Mouse (Mus musculus) hindbrain, embryonic 15.5 days (tissue): ENCODE data around the gene Bend3. TPM values are rescaled to one million over a fixed set of nuclear protein-coding genes. Genes with fewer than 3 reads are reported as not detected.

Experiments used
- ATAC-seq: fragments of 200-750 bp; cut with Nextera tagmentation; 2 replicates; pipeline ENCODE4 v1.8.0; 2017; ENCODE audit warnings: low read depth, moderate number of reproducible peaks, moderate TSS enrichment; ENCODE audit not compliant: low FRiP score
- H3K27ac ChIP-seq: fragments of 300-500 bp; sonication (generic); replicated peaks from 2 replicates; pipeline ENCODE4 v1.5.1; 2015; ENCODE audit warnings: mild to moderate bottlenecking, inconsistent platforms
- H3K27me3 ChIP-seq: fragments of 300-500 bp; sonication (generic); 2 replicates; pipeline ENCODE4 v1.6.1; 2015; ENCODE audit warnings: control low read depth, inconsistent platforms
- H3K36me3 ChIP-seq: fragments of 300-500 bp; sonication (generic); 2 replicates; pipeline ENCODE4 v1.6.1; 2015; ENCODE audit warnings: control low read depth, inconsistent platforms
- H3K4me1 ChIP-seq: fragments of 300-500 bp; sonication (generic); replicated peaks from 2 replicates; pipeline ENCODE4 v1.6.1; 2015; ENCODE audit warnings: control low read depth, inconsistent platforms
- H3K4me2 ChIP-seq: fragments of 300-500 bp; sonication (generic); 2 replicates; pipeline ENCODE4 v1.6.1; 2015; ENCODE audit warnings: moderate library complexity, mild to moderate bottlenecking, inconsistent platforms
- H3K4me3 ChIP-seq: fragments of 300-500 bp; sonication (generic); 2 replicates; pipeline ENCODE4 v1.5.1; 2015; ENCODE audit warnings: mild to moderate bottlenecking, inconsistent platforms
- H3K9ac ChIP-seq: fragments of 300-500 bp; sonication (generic); 2 replicates; pipeline ENCODE4 v1.6.1; 2015; ENCODE audit warnings: inconsistent platforms
- H3K9me3 ChIP-seq: fragments of 300-500 bp; sonication (generic); 2 replicates; pipeline ENCODE4 v1.6.1; 2016; ENCODE audit warnings: control low read depth, inconsistent platforms
- WGBS: fragments of 180-500 bp; shearing (Covaris S2); methylation state at CpG from one replicate; pipeline ENCODE4 v1.1.7; 2015; 5-methylcytosine and 5-hydroxymethylcytosine counted together
- polyA plus RNA-seq: library from polyadenylated mRNA; unstranded; fragments of >200 nt; fragmentation: Nextera tagmentation; extraction: Ambion mirVana; gene quantifications from 2 replicates; pipeline ENCODE4 v1.2.1, GENCODE M21; 2015

Bend3 gene
- polyA plus RNA-seq, 1 experiment from 2014 or later = 4.3 TPM

DNA sequence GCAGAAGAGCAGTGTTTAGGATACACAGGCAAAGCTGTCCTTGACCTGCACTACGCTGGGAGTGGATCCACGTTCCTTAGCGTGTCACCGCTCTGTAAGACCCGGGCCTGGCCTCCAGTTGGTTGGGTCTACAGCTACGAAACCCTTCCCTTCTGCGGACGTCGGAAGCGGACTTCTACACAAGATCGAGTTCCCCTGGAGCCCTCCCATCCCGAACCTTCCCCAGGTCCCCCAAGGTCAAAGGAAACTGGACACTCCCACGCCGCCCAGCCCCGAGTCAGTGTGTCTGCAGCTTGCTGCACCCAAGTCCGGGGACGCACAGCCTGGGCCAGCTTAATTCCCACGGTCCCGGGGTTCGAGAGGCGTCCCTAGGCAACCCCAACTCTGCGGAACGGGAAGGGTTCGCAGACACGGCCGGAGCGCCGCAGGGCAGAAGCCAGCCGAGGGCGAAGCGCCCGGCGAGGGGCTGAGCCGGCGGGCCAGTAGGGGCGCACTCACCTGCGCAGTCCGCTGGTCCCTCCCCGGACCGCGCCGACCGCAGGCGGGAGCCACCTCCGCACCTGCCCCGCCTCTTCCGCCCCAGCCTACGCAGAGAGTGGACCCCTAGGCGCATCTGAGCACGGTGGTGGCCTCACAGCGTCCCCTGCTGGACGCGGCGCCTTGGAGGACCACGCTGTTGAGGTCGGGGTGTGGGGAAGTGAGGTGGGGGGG is 62.0 kb downstream of the Bend3 start, which contains the start of gene 1700021F05Rik:
1700021F05Rik (minus strand) TSS at position 553 of the 711 bp plus-strand sequence.
- Histone ChIP-seq H3K27me3 (no peaks in the 10 kb centered on the region), H3K9ac (peak within 1 kb of the TSS; percentile 90), H3K9me3 (no peaks in the 10 kb centered on the region), H3K4me1 (peaks cover 15% of the 10 kb centered on the region), H3K27ac (peak within 1 kb of the TSS; percentile 81), H3K36me3 (no peaks in the 10 kb centered on the region), H3K4me2 (peak within 1 kb of the TSS; percentile 67), H3K4me3 (peak within 1 kb of the TSS; percentile 86)
- peak; percentile 99 for ATAC-seq
- under 1% methylated on average over 51 of the region's 56 CpGs for WGBS

DNA sequence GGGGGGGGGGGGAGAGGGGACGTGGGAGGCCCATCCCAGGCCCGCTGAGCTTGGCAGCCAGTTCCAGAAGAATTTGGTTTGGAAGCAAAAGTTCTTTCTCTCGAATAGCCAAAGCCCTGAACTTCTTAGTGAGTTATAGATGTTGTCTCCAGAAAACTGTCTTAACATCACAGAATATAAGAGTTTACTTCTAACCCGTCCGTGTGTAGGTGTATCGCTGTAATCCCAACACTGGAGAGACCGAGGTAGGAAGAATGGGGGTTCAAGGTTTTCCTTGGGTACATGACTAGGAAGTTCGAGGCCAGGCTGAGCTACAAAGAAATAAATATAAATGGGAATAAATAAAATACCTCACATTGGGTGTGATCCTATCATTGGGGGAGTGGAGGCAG is 62.5 kb downstream of the Bend3 start:
- H3K27ac ChIP-seq = no peak overlapping the region
- no peaks in the 10 kb centered on the region for H3K27me3 ChIP-seq
- peak; percentile 51 for ATAC-seq
- H3K9ac ChIP-seq = no peak overlapping the region
- H3K4me3 ChIP-seq = peak overlapping the region; percentile 86
- H3K36me3 ChIP-seq = no peaks in the 10 kb centered on the region
- H3K9me3 ChIP-seq = no peaks in the 10 kb centered on the region
- peak overlapping the region; percentile 67 for H3K4me2 ChIP-seq
- peaks cover 15% of the 10 kb centered on the region for H3K4me1 ChIP-seq
- WGBS = 52% methylated on average over 7 of the region's 8 CpGs

DNA sequence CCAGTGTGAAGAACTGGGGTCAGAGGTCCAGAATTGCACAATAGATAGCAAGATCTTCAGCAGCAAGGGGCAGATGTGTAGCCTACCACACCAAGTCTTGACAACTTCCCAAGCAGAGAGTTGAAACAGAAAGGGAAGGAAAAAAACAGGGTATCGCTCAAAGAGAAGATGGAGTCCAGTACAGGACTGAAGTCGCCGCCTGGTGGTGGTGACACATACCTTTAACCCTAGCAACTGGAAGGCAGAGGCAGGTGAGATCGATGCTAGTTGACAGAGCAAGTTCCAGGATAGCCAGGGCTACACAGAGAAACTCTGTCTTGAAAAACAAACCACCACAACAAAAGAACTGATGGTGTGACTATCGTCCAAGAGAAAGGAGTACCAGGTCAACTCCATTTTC is 70.8 kb downstream of the Bend3 start:
- Histone ChIP-seq H3K4me3 (no peak overlapping the region), H3K9ac (no peak overlapping the region), H3K9me3 (no peaks in the 10 kb centered on the region), H3K27me3 (no peaks in the 10 kb centered on the region), H3K36me3 (no peaks in the 10 kb centered on the region), H3K4me1 (peaks cover 10% of the 10 kb centered on the region), H3K27ac (no peak overlapping the region), H3K4me2 (no peak overlapping the region)
- no peak for ATAC-seq
- 63% methylated on average over 5 of the region's 5 CpGs for WGBS

DNA sequence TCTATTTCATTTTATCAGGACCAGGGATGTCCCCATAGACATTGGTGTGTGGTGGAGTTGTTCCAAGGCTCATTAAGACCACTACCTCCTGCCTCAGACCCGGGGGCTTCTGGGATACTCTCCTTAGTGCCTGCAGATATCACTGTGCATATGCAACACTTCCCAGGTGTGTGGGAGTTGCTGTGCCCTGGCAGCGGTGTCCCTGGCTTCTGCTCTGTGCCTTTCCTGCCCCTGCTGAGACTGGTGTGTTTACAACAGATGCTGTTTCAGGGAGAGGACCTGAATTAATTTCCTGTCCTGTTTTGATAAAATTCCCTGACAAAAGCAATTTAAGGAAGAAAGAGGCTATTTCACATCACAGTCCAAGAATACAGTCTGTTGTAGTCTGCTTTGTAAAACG is 72.3 kb downstream of the Bend3 start:
- no peak; the same call in 1 of the 2 replicates for ATAC-seq
- Histone ChIP-seq H3K27ac (peak overlapping the region; percentile 64), H3K9ac (no peak overlapping the region), H3K36me3 (no peaks in the 10 kb centered on the region), H3K4me1 (peaks cover 10% of the 10 kb centered on the region), H3K27me3 (no peaks in the 10 kb centered on the region), H3K4me2 (no peak overlapping the region), H3K4me3 (no peak overlapping the region), H3K9me3 (no peaks in the 10 kb centered on the region)
- WGBS = 22% methylated on average over 3 of the region's 3 CpGs

DNA sequence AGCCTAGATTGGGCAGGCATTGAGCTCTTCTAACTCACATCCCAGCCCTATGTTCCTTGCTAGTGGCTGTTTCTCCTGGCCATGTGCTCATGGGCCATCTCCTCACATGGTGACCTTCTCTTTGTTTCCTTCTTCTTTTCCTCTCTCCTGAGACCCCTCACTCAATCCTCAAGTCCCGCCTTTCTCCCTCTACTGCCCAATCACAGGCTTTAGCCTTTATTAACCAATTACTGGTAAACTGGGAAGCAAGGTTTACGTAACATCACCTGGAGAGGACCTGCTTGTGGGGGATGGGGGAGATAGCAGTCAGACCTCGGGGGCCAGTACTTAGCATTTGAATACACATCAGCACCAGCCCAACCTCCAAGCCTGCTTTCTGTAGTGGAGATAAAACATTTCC is 72.8 kb downstream of the Bend3 start:
- Histone ChIP-seq H3K27ac (peak overlapping the region; percentile 64), H3K36me3 (no peaks in the 10 kb centered on the region), H3K4me1 (peaks cover 10% of the 10 kb centered on the region), H3K27me3 (no peaks in the 10 kb centered on the region), H3K4me3 (no peak overlapping the region), H3K4me2 (no peak overlapping the region), H3K9me3 (no peaks in the 10 kb centered on the region), H3K9ac (no peak overlapping the region)
- 27% methylated on average over 3 of the region's 3 CpGs for WGBS
- ATAC-seq = peak; percentile 69

DNA sequence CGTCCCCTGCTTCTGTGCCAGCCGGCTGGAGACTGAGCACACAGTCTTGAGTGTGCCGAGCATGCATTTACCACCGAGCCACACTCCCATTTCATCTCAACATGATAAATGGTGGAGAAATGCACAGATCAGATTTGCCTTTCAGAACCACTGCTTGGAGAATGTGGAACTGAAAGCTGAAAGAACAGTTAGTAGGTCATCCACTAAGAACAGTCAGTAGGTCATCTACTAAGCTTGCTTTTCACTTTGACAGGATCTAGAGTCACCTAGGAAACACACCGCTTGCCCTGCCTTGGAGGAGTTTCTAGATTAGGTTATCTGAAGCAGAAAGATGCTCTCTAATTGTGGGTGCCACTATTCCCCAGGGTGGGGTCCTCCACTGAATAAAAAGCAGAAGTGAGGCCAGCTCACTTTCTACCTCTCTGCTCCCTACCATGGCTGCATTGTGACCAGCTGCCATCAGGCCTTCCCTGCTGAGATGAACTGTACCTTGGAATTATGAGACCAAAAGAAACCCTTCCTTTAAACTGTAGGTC is 79.1 kb downstream of the Bend3 start:
- no peak overlapping the region for H3K4me3 ChIP-seq
- H3K9ac ChIP-seq = no peak overlapping the region
- WGBS = 89% methylated on average over 5 of the region's 5 CpGs
- no peaks in the 10 kb centered on the region for H3K4me1 ChIP-seq
- no peaks in the 10 kb centered on the region for H3K27me3 ChIP-seq
- H3K36me3 ChIP-seq = no peaks in the 10 kb centered on the region
- no peak overlapping the region for H3K27ac ChIP-seq
- no peak overlapping the region for H3K4me2 ChIP-seq
- ATAC-seq = no peak
- H3K9me3 ChIP-seq = no peaks in the 10 kb centered on the region

DNA sequence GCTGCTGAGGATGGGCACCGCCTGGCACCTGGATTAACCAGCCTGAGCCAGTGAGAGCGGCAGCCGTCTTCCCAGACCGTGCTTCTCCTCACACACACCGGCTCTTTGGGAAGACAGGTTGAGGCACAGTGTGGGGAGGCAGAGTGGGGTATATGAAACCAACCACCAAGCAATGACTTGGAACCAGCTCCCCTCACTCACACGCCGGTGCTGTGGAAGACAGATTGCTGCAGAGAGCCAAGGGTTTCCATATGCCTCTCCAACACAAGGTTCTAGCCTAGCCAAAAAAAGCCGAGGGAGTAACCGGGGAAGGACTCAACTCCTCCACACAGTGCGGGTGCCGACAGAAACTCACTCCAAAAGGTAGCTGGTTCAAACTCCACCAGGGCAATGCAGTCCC is 80.7 kb downstream of the Bend3 start:
- Histone ChIP-seq H3K27ac (no peak overlapping the region), H3K9me3 (no peaks in the 10 kb centered on the region), H3K4me2 (no peak overlapping the region), H3K36me3 (no peaks in the 10 kb centered on the region), H3K27me3 (no peaks in the 10 kb centered on the region), H3K4me3 (no peak overlapping the region), H3K4me1 (no peaks in the 10 kb centered on the region), H3K9ac (no peak overlapping the region)
- 83% methylated on average over 11 of the region's 11 CpGs for WGBS
- ATAC-seq = no peak

DNA sequence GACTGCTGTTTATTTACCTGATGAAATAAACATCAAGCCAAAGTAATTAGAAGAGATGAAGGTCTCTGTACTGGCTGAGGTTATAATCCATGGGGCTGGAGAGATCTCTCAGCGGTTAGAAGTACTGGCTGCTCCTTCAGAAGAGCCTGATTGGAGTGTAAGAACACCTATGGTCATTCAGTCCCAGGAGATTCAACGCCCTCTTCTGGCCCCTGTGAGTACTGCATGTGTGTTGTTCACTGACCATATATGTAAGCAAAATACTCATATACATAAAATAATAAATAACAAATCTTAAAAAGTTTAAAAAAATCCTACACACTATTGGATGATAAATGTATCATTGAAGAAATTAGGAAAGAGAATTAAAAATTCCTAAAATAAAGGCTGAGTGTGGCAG is 82.1 kb downstream of the Bend3 start:
- no peaks in the 10 kb centered on the region for H3K4me1 ChIP-seq
- H3K4me2 ChIP-seq = no peak overlapping the region
- no peak overlapping the region for H3K27ac ChIP-seq
- no peaks in the 10 kb centered on the region for H3K27me3 ChIP-seq
- no peaks in the 10 kb centered on the region for H3K9me3 ChIP-seq
- H3K9ac ChIP-seq = no peak overlapping the region
- 33% methylated on average over 2 of the region's 2 CpGs for WGBS
- no peaks in the 10 kb centered on the region for H3K36me3 ChIP-seq
- H3K4me3 ChIP-seq = no peak overlapping the region
- ATAC-seq = no peak

DNA sequence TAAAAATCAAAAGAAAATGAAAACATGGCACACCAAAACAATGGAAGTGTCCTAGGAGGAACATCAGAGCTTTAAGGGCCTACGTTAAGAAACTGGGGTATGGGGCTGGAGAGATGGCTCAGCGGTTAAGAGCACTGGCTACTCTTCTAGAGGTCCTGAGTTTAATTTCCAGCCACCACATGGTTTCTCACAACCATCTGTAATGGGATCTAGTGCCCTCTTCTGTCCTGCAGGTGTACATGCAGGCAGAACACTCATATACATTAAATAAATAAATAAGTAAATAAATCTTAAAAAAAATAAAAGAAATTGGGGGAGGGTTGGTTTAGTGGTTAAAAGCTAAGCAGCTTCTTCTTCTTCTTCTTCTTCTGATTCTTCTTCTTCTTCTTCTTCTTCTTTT is 82.7 kb downstream of the Bend3 start:
- H3K9ac ChIP-seq = no peak overlapping the region
- ATAC-seq = no peak
- no peak overlapping the region for H3K27ac ChIP-seq
- no peaks in the 10 kb centered on the region for H3K36me3 ChIP-seq
- no peaks in the 10 kb centered on the region for H3K9me3 ChIP-seq
- H3K4me2 ChIP-seq = no peak overlapping the region
- H3K27me3 ChIP-seq = no peaks in the 10 kb centered on the region
- WGBS = 89% methylated on average over 2 of the region's 2 CpGs
- H3K4me3 ChIP-seq = no peak overlapping the region
- no peaks in the 10 kb centered on the region for H3K4me1 ChIP-seq

Other genes with a start within 250 kb of the Bend3 start
- gene Gm9803, start 45.3 kb downstream of the Bend3 start, polyA plus RNA-seq = 22.0 and 26.2 TPM in 2 replicates
- gene 1700021F05Rik, start 62.2 kb downstream of the Bend3 start, polyA plus RNA-seq = 60.3 and 68.1 TPM in 2 replicates
- 685 and 698 TPM in 2 replicates for gene Cd24a, start 99.5 kb downstream of the Bend3 start, polyA plus RNA-seq